Mouse (Mus musculus): ENCODE data around the gene Xlr3b.
A peak's percentile ranks its signal among the peaks of the same experiment; 100 is the strongest.
"Not testable (repeated sequence)": the region's sequence is repeated elsewhere in the genome, so short reads cannot be mapped to it uniquely, and the experiment has no call there.

The Xlr3b gene

DNA sequence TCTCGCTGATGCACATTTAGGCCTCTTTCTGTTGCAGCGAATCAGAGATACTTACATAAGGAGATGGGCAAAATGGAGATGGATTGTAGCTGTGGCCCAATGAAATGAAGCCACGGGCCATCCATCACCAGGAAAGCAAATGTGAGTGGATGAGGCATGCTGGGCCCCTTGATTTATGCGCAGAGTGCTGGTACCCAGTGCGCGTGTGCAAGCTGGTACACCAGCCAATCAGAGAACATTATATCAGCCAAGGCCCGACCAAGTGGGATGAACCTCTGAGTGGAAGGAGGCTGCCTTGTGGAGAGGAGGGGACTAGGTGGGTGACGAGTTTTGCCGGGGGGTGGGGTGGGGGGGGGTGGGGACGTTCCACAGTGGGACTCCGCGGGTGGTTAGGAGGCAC is at the start of gene Xlr3b:
Gene Xlr3b, plus strand, starts transcription at position 274 of the 400 bp plus-strand sequence.
- DNase-seq (ENCODE audit: low read depth, low spot score): peak; percentile 3

DNA sequence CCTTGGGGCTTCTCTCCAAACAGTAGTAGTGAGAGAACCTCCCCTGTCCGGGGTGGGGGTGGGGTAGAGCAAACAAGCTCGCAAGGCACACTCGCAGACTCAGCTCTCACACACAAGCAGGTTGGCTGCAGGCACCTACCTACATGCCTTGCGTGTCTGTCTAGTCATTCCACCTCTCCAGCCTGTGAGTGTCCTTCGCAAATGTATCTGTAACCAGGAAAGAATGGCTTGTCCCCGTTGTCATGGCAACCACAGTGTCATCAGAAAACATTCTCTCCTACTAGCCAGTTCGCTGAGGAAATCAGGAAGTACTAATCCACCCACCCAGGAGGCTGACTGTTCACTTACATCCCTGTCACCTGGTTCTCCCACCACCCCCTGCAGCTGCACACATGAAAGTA is 48.8 kb upstream of the Xlr3b start:
- DNase-seq (ENCODE audit: low read depth, low spot score): not testable (repeated sequence)

GRCm38 (mm10) chrX:73148496-73148895 is 43.5 kb upstream of the Xlr3b start, which contains the start of gene Xlr5b:
TSS of gene Xlr5b (plus strand) at chrX:73148796.
- not testable (repeated sequence) for DNase-seq (ENCODE audit: low read depth, low spot score)

- not testable (repeated sequence) for DNase-seq (ENCODE audit: low read depth, low spot score)
Observed at GRCm38 (mm10) chrX:73149350-73149749, 42.7 kb upstream of the Xlr3b start, which contains the start of gene DXBay18. TSS of gene DXBay18 (minus strand) at chrX:73149450.

GRCm38 (mm10) chrX:73176889-73177288 is 15.1 kb upstream of the Xlr3b start, which contains the start of gene Spin2d:
TSS of gene Spin2d (minus strand) at chrX:73176989.
- not testable (repeated sequence) for DNase-seq (ENCODE audit: low read depth, low spot score)

GRCm38 (mm10) chrX:73213819-73214564 is 22.0 kb downstream of the Xlr3b start, which contains the start of gene Xlr4b:
TSS of gene Xlr4b (plus strand) at chrX:73214333.
- DNase-seq (ENCODE audit: low read depth, low spot score): not testable (repeated sequence)

GRCm38 (mm10) chrX:73225365-73225764 is 33.4 kb downstream of the Xlr3b start:
- DNase-seq (ENCODE audit: low read depth, low spot score): no peak

DNA sequence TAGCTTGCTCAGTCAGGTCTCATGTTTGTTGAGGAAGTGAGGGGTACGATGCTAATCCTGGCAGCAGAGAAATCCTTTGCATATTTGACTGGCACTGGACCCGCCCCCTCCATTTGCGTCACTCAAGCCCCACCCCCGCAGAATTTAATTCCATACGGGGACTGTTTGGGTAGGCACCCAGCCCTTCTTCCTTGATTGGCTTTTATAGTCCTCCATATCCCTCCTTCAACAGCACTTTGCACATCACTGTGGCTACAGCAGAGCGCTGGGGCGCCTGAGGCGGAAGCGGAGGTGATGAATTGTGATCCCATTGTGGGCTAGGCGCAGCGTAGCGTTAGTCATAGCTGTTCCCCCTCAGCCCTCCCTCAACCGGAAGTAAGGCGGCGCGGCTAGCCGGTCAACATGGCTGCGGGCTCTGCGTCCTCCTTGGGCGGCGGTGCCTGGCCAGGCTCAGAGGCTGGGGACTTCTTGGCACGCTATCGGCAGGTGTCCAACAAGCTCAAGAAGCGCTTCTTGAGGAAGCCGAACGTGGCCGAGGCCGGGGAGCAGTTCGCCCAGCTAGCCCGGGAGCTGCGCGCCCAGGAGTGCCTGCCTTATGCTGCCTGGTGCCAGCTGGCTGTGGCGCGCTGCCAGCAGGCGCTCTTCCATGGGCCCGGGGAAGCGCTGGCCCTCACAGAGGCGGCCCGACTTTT is 36.1 kb downstream of the Xlr3b start, which contains the start of gene F8a:
Gene F8a, plus strand, starts transcription at position 378 of the 692 bp plus-strand sequence.
- peak; percentile 64 for DNase-seq (ENCODE audit: low read depth, low spot score)

DNA sequence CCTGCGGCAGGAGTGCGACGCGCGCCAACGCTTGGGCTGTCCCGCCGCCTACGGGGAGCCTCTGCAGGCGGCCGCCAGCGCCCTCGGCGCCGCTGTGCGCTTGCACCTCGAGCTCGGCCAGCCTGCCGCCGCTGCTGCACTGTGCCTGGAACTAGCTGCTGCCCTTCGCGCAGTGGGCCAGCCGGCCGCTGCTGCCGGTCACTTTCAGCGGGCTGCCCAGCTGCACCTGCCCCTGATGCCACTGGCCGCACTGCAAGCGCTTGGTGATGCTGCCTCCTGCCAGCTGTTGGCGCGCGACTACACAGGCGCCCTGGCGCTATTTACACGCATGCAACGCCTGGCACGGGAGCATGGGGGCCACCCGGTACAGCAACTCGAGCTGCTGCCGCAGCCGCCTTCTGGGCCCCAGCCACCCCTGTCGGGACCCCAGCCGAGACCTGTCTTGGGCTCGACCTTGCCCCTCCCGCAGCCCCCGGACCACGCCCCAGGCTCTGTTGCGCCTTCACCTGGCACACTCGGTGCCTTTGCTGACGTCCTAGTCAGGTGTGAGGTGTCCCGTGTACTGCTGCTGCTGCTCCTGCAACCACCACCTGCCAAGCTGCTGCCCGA is 36.7 kb downstream of the Xlr3b start:
- peak; percentile 30 for DNase-seq (ENCODE audit: low read depth, low spot score)

- DNase-seq (ENCODE audit: low read depth, low spot score): no peak
Observed at GRCm38 (mm10) chrX:73229288-73229687, 37.3 kb downstream of the Xlr3b start.

GRCm38 (mm10) chrX:73242821-73243325 is 50.9 kb downstream of the Xlr3b start, which contains the start of gene Xlr4c:
TSS of gene Xlr4c (minus strand) at chrX:73243130.
- DNase-seq (ENCODE audit: low read depth, low spot score): not testable (repeated sequence)
